Mouse (Mus musculus): ENCODE data around the gene Gcg. TPM values are rescaled to one million over a fixed set of nuclear protein-coding genes. Genes with fewer than 3 reads are reported as not detected.

Gcg gene
- polyA plus RNA-seq, 2 experiments = 0.03 to 0.15 TPM

DNA sequence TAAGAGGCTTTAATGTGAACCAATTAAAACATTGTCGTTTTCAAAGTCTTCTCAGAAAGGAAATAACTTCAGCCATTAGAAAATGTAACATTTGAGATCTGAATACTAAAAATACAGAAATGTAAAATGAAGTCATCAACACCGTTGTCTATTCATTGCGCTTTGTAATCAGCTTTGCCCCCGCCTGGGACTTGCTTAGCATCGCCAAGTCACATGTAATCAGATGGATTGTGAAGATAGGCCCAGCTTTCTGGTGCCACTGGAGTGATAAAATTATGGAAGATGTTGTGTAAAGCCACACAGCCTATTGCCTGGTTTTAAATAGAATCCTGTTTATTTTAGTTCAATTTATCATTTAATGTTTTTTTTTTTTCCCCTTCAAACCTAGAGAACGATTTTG, 6.4 kb upstream of the Gcg start:
- Histone ChIP-seq H3K27me3 (ENCODE audit: control insufficient read depth, insufficient read depth, low read length) (no peaks in the 10 kb centered on the region), H3K4me2 (ENCODE audit: low read depth) (no peak overlapping the region), H3K9ac (replicated peaks) (no peak overlapping the region), H3K27ac (no peak overlapping the region), H3K9me3 (ENCODE audit: control insufficient read depth, low read length) (no peaks in the 10 kb centered on the region), H3K36me3 (replicated peaks; ENCODE audit: control insufficient read depth, insufficient read depth, low read depth) (no peaks in the 10 kb centered on the region), H3K4me1 (replicated peaks; ENCODE audit: control insufficient read depth in 2 of 2, insufficient read depth in 2 of 2, low read length in 1 of 2) (no peaks in the 10 kb centered on the region), H3K4me3 (ENCODE audit: insufficient read depth in 1 of 2, low read depth in 2 of 2, low read length in 2 of 2) (no peak overlapping the region)
- 69% methylated on average over 6 of the region's 6 CpGs for WGBS (ENCODE audit: insufficient replicate concordance)
- TF ChIP-seq EP300 (IDR thresholded peaks at IDR 0.05; ENCODE audit: low read depth) (no peak), CTCF (IDR thresholded peaks at IDR 0.05; ENCODE audit: low read depth) (no peak)
- DNase-seq (ENCODE audit: low read depth in 3 of 3, low spot score in 3 of 3) = no peak
- no peak for ATAC-seq (ENCODE audit: insufficient read depth)

DNA sequence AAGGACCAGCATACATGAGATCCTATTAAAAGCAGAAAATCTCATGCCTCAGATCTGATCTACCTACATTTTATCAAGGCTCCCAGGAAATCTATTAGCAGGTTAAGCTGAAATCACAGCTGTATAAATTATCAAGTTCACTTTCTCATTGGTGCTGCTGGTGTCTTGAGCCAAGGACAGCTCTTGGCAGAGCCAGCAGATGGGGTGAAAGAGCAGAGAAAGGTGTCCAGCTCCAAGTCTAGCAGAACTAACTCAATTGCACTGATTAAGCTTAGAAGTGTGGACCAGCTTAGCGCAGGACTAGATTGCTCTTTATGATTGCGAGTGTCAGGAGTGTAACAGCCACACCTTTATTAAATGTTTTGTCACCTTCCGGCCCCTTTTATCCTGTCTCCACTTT, 1.5 kb upstream of the Gcg start:
- H3K4me3 ChIP-seq (ENCODE audit: insufficient read depth in 1 of 2, low read depth in 2 of 2, low read length in 2 of 2) = no peak overlapping the region
- WGBS (ENCODE audit: insufficient replicate concordance) = 71% methylated on average over 3 of the region's 3 CpGs
- H3K27ac ChIP-seq = no peak overlapping the region
- no peak overlapping the region for H3K9ac ChIP-seq (replicated peaks)
- ATAC-seq (ENCODE audit: insufficient read depth) (no peak), DNase-seq (ENCODE audit: low read depth in 3 of 3, low spot score in 3 of 3) (no peak)
- H3K9me3 ChIP-seq (ENCODE audit: control insufficient read depth, low read length) = no peaks in the 10 kb centered on the region
- no peaks in the 10 kb centered on the region for H3K4me1 ChIP-seq (replicated peaks; ENCODE audit: control insufficient read depth in 2 of 2, insufficient read depth in 2 of 2, low read length in 1 of 2)
- no peaks in the 10 kb centered on the region for H3K27me3 ChIP-seq (ENCODE audit: control insufficient read depth, insufficient read depth, low read length)
- H3K4me2 ChIP-seq (ENCODE audit: low read depth) = no peak overlapping the region
- H3K36me3 ChIP-seq (replicated peaks; ENCODE audit: control insufficient read depth, insufficient read depth, low read depth) = no peaks in the 10 kb centered on the region
- TF ChIP-seq CTCF (IDR thresholded peaks at IDR 0.05; ENCODE audit: low read depth) (0 out of 2 replicates have a peak, but pooled peaks have one; percentile 16), EP300 (IDR thresholded peaks at IDR 0.05; ENCODE audit: low read depth) (no peak)

DNA sequence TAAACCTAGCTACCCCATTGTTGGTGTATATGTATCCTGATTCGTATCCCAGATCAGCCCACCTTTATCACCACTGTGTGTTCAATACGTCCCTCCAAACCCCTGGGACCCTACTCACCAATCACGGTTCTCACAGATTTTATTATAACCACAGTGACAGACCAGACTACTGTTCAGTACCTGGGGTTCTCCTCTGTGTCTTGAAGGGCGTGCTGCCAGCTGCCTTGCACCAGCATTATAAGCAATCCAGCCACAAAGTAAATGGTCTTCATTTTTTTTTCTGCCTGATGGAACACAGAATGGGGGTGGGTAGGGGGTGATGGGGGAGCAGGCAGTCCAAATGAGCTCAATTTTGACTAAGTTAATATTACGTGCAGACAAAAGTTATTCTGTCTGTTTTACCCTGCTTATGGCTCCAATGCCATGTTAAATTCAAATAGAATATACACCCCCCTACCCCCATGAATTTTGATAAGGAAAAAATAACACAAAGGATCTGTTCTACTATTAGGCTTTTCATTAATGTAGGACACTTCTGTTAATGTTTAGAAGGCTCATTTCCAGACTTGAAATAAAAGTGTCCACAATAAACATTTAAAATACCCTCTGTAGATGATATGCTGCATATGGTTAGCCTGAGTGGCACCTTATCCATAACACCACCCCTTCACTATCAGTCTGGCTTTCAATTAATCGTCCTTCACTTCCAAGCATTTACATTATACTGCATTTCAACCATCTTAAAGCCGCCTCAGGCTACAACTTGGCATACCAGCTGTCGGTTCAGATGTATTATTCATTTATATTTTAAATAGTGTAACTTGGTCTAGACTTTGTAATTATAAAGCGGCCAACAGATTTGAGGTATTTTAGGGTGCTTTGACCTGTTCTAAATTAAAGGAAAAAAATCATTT, 2.9 kb downstream of the Gcg start:
- H3K4me3 ChIP-seq (ENCODE audit: insufficient read depth in 1 of 2, low read depth in 2 of 2, low read length in 2 of 2) = no peak overlapping the region
- TF ChIP-seq EP300 (IDR thresholded peaks at IDR 0.05; ENCODE audit: low read depth) (no peak), CTCF (IDR thresholded peaks at IDR 0.05; ENCODE audit: low read depth) (no peak)
- H3K36me3 ChIP-seq (replicated peaks; ENCODE audit: control insufficient read depth, insufficient read depth, low read depth) = no peaks in the 10 kb centered on the region
- H3K9ac ChIP-seq (replicated peaks) = no peak overlapping the region
- H3K9me3 ChIP-seq (ENCODE audit: control insufficient read depth, low read length) = no peaks in the 10 kb centered on the region
- no peaks in the 10 kb centered on the region for H3K27me3 ChIP-seq (ENCODE audit: control insufficient read depth, insufficient read depth, low read length)
- H3K27ac ChIP-seq = no peak overlapping the region
- 59% methylated on average over 9 of the region's 9 CpGs for WGBS (ENCODE audit: insufficient replicate concordance)
- no peak for ATAC-seq (ENCODE audit: insufficient read depth)
- H3K4me1 ChIP-seq (replicated peaks; ENCODE audit: control insufficient read depth in 2 of 2, insufficient read depth in 2 of 2, low read length in 1 of 2) = no peaks in the 10 kb centered on the region
- DNase-seq (ENCODE audit: low read depth in 3 of 3, low spot score in 3 of 3) = no peak
- H3K4me2 ChIP-seq (ENCODE audit: low read depth) = no peak overlapping the region

DNA sequence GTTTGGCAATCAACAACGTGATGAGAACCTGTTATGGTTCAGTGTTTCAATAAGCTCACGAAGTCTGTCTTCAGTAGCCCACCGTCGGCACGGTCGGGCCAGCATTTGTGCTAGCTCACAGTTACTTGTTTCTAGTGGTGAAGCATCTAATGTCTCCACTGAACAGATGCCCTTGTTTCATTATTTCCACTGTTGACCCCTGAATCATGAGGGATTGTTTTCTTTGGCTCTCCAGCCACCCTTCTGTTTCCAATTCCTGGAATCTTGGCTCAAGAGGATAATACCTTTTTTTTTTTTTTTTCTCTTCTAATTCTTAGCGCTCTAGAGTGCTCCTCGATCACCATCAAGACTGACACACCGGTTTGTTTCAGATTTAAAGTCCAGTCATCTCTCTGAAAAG, 13.9 kb downstream of the Gcg start:
- WGBS (ENCODE audit: insufficient replicate concordance) = 74% methylated on average over 9 of the region's 9 CpGs
- Histone ChIP-seq H3K36me3 (replicated peaks; ENCODE audit: control insufficient read depth, insufficient read depth, low read depth) (no peaks in the 10 kb centered on the region), H3K4me1 (replicated peaks; ENCODE audit: control insufficient read depth in 2 of 2, insufficient read depth in 2 of 2, low read length in 1 of 2) (no peaks in the 10 kb centered on the region), H3K9me3 (ENCODE audit: control insufficient read depth, low read length) (no peaks in the 10 kb centered on the region), H3K4me2 (ENCODE audit: low read depth) (no peak overlapping the region), H3K27me3 (ENCODE audit: control insufficient read depth, insufficient read depth, low read length) (no peaks in the 10 kb centered on the region), H3K9ac (replicated peaks) (no peak overlapping the region), H3K27ac (no peak overlapping the region), H3K4me3 (ENCODE audit: insufficient read depth in 1 of 2, low read depth in 2 of 2, low read length in 2 of 2) (no peak overlapping the region)
- TF ChIP-seq EP300 (IDR thresholded peaks at IDR 0.05; ENCODE audit: low read depth) = no peak
- TF ChIP-seq CTCF (IDR thresholded peaks at IDR 0.05; ENCODE audit: low read depth) = no peak
- ATAC-seq (ENCODE audit: insufficient read depth) (no peak), DNase-seq (ENCODE audit: low read depth in 3 of 3, low spot score in 3 of 3) (no peak)

DNA sequence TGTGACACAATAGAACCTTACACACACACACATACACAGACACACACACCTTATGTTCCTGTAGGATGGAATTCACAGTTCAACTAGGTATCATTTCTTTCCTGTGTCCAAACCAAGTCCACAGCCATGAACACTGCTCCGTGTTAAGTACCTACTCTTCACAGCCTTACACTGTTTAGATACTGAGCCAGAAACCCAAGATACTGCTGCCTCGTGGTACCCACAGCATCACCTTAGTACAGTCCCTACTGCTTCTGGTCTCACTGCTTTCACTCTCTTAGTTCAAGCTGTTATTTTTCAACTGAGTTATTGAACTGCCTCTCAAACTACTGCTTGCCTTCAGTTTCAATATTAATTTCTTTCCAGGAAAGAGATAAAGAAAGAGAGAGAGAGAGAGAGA, 20.2 kb downstream of the Gcg start:
- 62% methylated on average over 2 of the region's 2 CpGs for WGBS (ENCODE audit: insufficient replicate concordance)
- Histone ChIP-seq H3K27me3 (ENCODE audit: control insufficient read depth, insufficient read depth, low read length) (no peaks in the 10 kb centered on the region), H3K4me3 (ENCODE audit: insufficient read depth in 1 of 2, low read depth in 2 of 2, low read length in 2 of 2) (no peak overlapping the region), H3K4me1 (replicated peaks; ENCODE audit: control insufficient read depth in 2 of 2, insufficient read depth in 2 of 2, low read length in 1 of 2) (no peaks in the 10 kb centered on the region), H3K9me3 (ENCODE audit: control insufficient read depth, low read length) (no peaks in the 10 kb centered on the region), H3K4me2 (ENCODE audit: low read depth) (no peak overlapping the region), H3K9ac (replicated peaks) (no peak overlapping the region), H3K36me3 (replicated peaks; ENCODE audit: control insufficient read depth, insufficient read depth, low read depth) (no peaks in the 10 kb centered on the region), H3K27ac (no peak overlapping the region)
- TF ChIP-seq EP300 (IDR thresholded peaks at IDR 0.05; ENCODE audit: low read depth) (no peak), CTCF (IDR thresholded peaks at IDR 0.05; ENCODE audit: low read depth) (no peak)
- no peak for DNase-seq (ENCODE audit: low read depth in 3 of 3, low spot score in 3 of 3)
- ATAC-seq (ENCODE audit: insufficient read depth) = no peak

Data from liver, embryonic 14.5 days (tissue).